Mouse (Mus musculus) adrenal gland, postnatal 4 days (tissue): ENCODE measurements around the gene Dnlz. TPM values are rescaled to one million over a fixed set of nuclear protein-coding genes. Genes with fewer than 3 reads are reported as not detected.
A peak's percentile ranks its signal among the peaks of the same experiment; 100 is the strongest.

Source experiments
- DNase-seq, 2 experiments: peaks; one replicate each; pipeline ENCODE4 v3.0.0; 2021 to 2022; ENCODE audit warnings: low spot score in 2 of 2, mixed read lengths in 2 of 2
- total RNA-seq, 2 experiments: library from RNA; stranded (reverse); gene quantifications; 2 replicates each; pipeline ENCODE4 v1.2.3; 2021

The Dnlz gene
- total RNA-seq, 2 experiments from 2014 or later = 17.5 to 18.6 TPM

GRCm38 (mm10) chr2:26300808-26301174, 51.1 kb downstream of the Dnlz start:
- DNase-seq = peak; percentile 73 to 76

- DNase-seq = no peak
Observed at GRCm38 (mm10) chr2:26300161-26300807, 51.6 kb downstream of the Dnlz start.

GRCm38 (mm10) chr2:26299336-26299735, 52.6 kb downstream of the Dnlz start:
- DNase-seq = no peak

GRCm38 (mm10) chr2:26298856-26299230, 53.1 kb downstream of the Dnlz start:
- no peak for DNase-seq

GRCm38 (mm10) chr2:26298208-26298855, 53.6 kb downstream of the Dnlz start:
- no peak for DNase-seq

Other genes starting within 250 kb of the Dnlz start
- 10 to 100 TPM; 24.8 to 27.0 TPM for gene Nacc2, start 228.9 kb downstream of the Dnlz start, total RNA-seq
- gene Lhx3, start 143.8 kb downstream of the Dnlz start, total RNA-seq = 1 to 10 TPM in 1 of 2 experiments, under 1 TPM in 1; 0.71 to 1.0 TPM
- 10 to 100 TPM; 23.8 to 24.0 TPM for gene Qsox2, start 114.6 kb downstream of the Dnlz start, total RNA-seq
- gene Ccdc187, start 57.6 kb downstream of the Dnlz start, total RNA-seq = 1 to 10 TPM; 3.1 TPM
- gene Gpsm1, start 36.6 kb downstream of the Dnlz start, total RNA-seq = 10 to 100 TPM; 33.7 to 39.7 TPM
- 1 to 10 TPM; 1.1 to 1.2 TPM for gene Card9, start 8.8 kb upstream of the Dnlz start, total RNA-seq
- 10 to 100 TPM; 57.3 to 58.7 TPM for gene Snapc4, start 28.5 kb upstream of the Dnlz start, total RNA-seq
- 10 to 100 TPM; 88.3 to 93.8 TPM for gene Entr1, start 37.2 kb upstream of the Dnlz start, total RNA-seq
- 100 to 1,000 TPM; 145 TPM for gene Pmpca, start 37.2 kb upstream of the Dnlz start, total RNA-seq
- 10 to 100 TPM; 32.3 to 35.8 TPM for gene Inpp5e, start 57.1 kb upstream of the Dnlz start, total RNA-seq
- 10 to 100 TPM; 53.7 to 58.6 TPM for gene Sec16a, start 93.1 kb upstream of the Dnlz start, total RNA-seq
- gene Notch1, start 164.6 kb upstream of the Dnlz start, total RNA-seq = 10 to 100 TPM; 35.1 to 48.7 TPM
- gene Egfl7, start 227.9 kb upstream of the Dnlz start, total RNA-seq = 100 to 1,000 TPM; 265 to 295 TPM
- not detected for gene Gm20532, start 234.5 kb upstream of the Dnlz start, total RNA-seq